Mouse (Mus musculus) layer of hippocampus, postnatal 25 days (tissue): ENCODE data around the gene Rasef. TPM values are rescaled to one million over a fixed set of nuclear protein-coding genes. Genes with fewer than 3 reads are reported as not detected.
"Not testable (repeated sequence)": the region's sequence is repeated elsewhere in the genome, so short reads cannot be mapped to it uniquely, and the experiment has no call there.

Experiments
- DNase-seq, 2 experiments: peaks; one replicate each; pipeline ENCODE4 v3.0.0; 2022; ENCODE audit warnings: mixed read lengths in 2 of 2, low spot score in 1 of 2; ENCODE audit errors: extremely low spot score in 1 of 2
- total RNA-seq, 2 experiments: library from RNA; stranded (reverse); gene quantifications; 2 replicates each; pipeline ENCODE4 v1.2.3; 2021

The Rasef gene
- under 1 TPM; 0.12 to 0.21 TPM for total RNA-seq

- peak; percentile 5 to 26 for DNase-seq
Measured at GRCm38 (mm10) chr4:73790260-73791185, at the start of gene Rasef. TSS of gene Rasef (minus strand) at chr4:73790994.

DNA sequence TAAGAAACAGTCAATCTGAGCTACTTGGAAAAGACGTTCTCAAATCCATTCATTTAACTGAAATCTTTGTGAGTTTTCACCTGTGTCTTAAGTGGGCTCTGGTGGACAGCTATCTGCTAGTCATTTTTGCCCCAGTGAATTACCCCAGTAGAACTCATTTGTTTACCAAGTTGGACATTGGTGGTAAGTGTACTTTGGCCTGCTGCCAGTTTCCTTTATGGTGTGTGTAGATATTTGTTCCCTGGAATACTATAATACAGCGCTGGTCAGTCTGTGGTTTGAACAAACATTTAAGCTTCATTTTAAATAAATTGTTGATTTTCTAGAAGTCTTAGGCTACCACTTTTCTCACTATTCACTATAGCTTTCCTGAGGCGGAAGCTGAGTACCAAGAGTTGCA is 35.8 kb upstream of the Rasef start:
- no peak for DNase-seq

DNA sequence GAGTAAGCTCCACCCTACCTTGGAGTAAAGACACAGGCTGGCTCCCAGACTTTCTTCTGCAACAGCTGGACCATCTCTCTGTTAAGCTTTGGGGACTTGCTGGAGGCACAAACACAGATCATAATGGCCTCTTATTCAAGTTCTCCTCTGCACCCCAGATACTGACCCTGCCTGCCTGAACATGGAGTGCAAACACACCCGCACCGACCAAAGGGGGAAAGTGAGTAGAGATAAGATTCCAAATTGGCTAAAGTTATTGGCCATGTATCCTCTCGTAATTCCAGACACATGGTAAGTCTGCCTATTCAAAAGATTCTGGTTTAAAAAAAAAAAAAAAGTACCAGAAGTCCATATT is 369 bp upstream of the Rasef start:
- DNase-seq, result peak in 1 of 2 experiments; percentile 7

- DNase-seq, result no peak
Measured at GRCm38 (mm10) chr4:73789534-73789933, 1.3 kb downstream of the Rasef start.

DNA sequence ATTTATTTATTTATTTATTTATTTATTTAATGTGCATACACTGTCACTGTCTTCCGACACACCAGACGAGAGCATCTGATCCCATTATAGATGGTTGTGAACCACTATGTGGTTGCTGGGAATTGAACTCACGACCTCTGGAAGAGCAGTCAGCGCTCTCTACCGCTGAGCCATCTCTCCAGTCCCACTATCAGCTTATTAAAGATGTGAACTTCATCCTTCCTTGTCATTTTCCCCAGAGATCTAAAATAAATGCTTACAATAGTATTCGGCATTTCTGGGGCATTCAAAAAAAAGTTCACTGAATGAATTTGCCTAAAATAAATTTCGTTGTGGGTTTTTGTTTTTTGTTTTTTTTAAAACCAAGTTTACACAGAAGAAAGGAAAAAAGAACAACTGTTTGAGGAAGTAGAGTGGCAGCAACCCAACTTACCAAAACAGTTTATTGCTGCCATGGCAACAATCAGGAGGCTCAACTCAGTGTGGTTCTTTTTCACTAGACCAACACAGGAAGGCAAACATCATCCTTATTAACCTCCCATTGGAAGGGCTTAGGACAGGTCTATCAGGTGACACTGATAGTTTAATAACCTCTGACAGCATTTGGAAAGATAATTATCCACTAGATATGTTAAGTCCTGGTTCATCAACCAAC is 2.6 kb downstream of the Rasef start:
- no peak for DNase-seq

- DNase-seq, result no peak
Measured at GRCm38 (mm10) chr4:73784147-73784546, 6.6 kb downstream of the Rasef start.

- DNase-seq, result no peak
Measured at GRCm38 (mm10) chr4:73781061-73781460, 9.7 kb downstream of the Rasef start.

GRCm38 (mm10) chr4:73775266-73775665 is 15.5 kb downstream of the Rasef start:
- no peak for DNase-seq

- DNase-seq, result no peak
Measured at GRCm38 (mm10) chr4:73773831-73774810, 16.7 kb downstream of the Rasef start.

GRCm38 (mm10) chr4:73772028-73772427 is 18.8 kb downstream of the Rasef start:
- DNase-seq, result no peak

DNA sequence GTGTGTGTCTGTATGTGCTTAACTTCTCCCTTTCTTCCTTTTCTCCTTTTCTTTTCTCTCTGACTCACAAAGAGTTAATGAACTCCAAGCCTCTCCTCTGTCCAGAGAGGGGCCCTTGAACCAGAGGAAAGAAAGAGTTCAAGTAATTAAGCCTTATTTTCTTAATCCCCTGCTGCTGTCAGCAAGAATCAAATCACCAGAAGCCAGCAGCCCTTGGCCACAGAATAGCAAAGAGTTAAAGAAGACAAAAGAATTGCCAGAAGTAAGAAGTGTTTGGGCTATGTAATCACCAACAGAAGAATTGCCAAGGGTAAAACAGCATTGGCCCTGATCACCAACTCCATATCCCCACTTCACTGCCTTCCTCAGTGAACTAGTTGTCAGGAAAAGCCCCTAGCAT is 20.2 kb downstream of the Rasef start:
- DNase-seq, result no peak

GRCm38 (mm10) chr4:73768156-73768555 is 22.6 kb downstream of the Rasef start:
- DNase-seq, result no peak

DNA sequence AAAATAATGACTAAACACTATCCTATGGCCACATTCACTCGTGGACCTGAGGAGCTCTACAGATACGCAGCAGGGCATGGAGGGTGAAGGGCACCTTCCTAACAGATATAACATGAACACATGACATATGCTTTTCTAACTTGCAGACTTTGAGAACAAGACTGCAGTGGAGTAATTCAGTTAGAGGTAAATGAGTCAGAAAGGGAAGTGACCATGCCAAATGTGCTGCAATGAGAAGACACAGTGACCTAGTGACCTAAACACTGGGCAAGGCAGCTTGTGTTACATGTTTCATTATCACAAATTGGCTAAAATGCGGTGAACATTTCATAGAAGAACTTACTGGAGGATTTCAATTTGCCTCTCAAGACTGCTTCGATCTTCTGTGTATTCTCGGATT is 42.6 kb downstream of the Rasef start:
- DNase-seq, result no peak

- DNase-seq, result no peak
Measured at GRCm38 (mm10) chr4:73739439-73739838, 51.4 kb downstream of the Rasef start.

DNA sequence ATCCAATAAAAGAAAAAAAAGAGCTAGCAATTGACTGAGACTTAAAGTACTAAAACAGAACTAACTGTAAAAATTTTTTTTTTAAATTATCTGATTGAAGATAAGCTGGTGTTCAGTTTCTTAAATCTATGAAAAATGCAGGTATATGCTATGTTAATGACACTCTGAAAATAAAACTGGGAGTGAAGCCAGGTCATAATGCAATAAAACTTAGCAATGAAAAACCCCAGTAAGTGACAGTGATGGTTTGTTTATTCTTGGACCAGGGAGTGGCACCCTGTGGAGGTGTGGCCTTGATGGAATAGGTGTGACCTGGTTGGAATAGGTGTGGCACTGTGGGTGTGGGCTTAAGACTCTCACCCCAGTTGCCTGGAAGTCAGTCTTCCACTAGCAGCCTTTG is 71.0 kb downstream of the Rasef start:
- no peak for DNase-seq

DNA sequence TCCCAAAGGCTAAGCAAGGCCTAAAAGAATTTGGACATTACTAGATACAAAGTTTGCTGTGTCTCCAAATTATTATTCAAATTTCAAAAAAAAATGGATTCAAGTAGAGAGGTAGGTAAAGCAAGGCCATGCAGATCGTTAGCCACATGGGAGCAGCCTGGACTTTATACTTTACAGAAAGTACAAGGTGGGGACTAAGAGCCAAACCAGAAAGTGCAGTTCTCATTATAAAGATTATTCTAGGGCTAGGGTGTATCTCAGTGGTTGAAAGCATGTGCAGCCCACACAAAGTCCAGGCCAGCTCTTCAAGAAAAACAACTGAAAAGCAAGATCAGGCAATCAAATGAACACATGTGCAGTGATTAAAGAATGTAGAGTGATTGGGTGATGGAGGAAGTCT is 72.0 kb downstream of the Rasef start:
- no peak for DNase-seq

GRCm38 (mm10) chr4:73683216-73683615 is 107.6 kb downstream of the Rasef start, which contains the start of gene Gm428:
TSS of gene Gm428 (plus strand) at chr4:73683516.
- not testable (repeated sequence) for DNase-seq

DNA sequence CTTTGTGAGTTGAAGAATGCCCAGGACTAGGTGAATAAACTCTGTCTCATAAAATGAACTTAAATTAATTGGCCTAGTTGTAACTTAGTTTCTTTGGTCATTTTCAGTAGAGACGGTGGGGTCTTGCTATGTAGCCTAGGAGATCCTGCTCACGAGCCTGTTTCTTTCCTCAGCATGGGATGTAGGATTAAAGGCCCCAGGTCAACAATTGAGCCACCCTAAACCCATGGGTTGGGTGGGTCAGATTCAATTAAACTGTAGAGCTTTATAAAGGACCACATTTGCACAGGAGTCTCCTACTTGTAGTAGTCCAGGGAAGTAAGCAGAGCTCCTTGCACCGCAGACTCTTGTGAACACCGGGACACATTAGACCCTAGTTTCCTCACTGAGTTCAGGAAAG is 122.7 kb downstream of the Rasef start, which contains the start of gene Gm11239:
Gene Gm11239, plus strand, starts transcription at position 301 of the 400 bp plus-strand sequence.
- not testable (repeated sequence) for DNase-seq
